Mouse (Mus musculus): ENCODE measurements around the gene Nsf. TPM values are rescaled to one million over a fixed set of nuclear protein-coding genes. Genes with fewer than 3 reads are reported as not detected.

Gene Nsf
- polyA plus RNA-seq, 1 experiment from 2014 or later = 30.6 TPM

DNA sequence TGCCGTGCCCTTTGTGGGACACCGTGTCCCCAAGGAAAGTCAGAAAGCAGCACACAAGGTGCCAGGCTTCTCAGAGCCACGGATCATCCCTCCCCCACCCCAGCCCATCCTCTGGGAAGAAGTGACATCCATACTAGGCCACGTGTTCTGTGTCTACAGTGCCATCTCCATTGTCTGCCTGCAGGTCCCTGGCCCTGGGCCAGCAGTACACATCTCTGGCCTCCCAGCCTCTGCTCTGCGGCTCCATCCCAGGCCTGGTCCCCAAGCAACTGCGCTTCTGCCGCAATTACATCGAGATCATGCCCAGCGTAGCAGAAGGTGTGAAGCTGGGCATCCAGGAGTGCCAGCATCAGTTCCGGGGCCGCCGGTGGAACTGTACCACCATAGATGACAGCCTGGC is 145.9 kb downstream of the Nsf start:
- no peak overlapping the region for H3K27ac ChIP-seq (replicated peaks)
- H3K4me2 ChIP-seq (replicated peaks; ENCODE audit: low read depth) = no peak overlapping the region
- H3K9me3 ChIP-seq (ENCODE audit: control insufficient read depth, low read length) = no peaks in the 10 kb centered on the region
- TF ChIP-seq EP300 (optimal IDR thresholded peaks at IDR 0.05) (no peak), CTCF (IDR thresholded peaks at IDR 0.05; ENCODE audit: low read depth) (no peak)
- 46% methylated on average over 12 of the region's 12 CpGs for WGBS
- H3K4me1 ChIP-seq (replicated peaks; ENCODE audit: control insufficient read depth, insufficient read depth) = no peaks in the 10 kb centered on the region
- ATAC-seq (ENCODE audit: low FRiP score, low TSS enrichment) (no peak), DNase-seq (ENCODE audit: low spot score) (no peak)
- peaks cover 3% of the 10 kb centered on the region; the same call in 1 of the 2 replicates for H3K27me3 ChIP-seq (ENCODE audit: control insufficient read depth, insufficient read depth, low read length)
- H3K9ac ChIP-seq (ENCODE audit: low read length) = no peak overlapping the region
- no peak overlapping the region for H3K4me3 ChIP-seq (ENCODE audit: low read depth, low read length)
- no peaks in the 10 kb centered on the region for H3K36me3 ChIP-seq (ENCODE audit: control insufficient read depth, insufficient read depth, low read length)

DNA sequence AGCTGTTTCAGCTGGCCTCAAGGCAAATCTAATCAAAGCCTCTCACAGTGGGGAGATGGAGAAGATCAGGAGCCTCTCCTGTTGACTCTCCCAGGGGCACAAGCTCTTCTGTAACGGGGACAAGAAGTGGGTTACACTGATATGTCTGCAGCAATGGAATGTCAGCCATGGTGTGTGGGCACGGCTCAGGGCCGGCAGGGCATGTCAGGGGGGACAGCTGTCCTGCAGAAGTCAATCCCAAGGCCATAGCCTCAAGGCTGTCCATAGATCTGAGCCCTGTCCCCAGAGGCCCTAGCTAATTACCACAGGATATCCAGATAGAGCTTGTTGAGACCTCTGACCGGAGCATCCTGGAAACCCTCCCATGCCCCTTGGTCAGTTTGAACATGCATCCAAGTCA is 149.1 kb downstream of the Nsf start:
- no peaks in the 10 kb centered on the region for H3K4me1 ChIP-seq (replicated peaks; ENCODE audit: control insufficient read depth, insufficient read depth)
- 69% methylated on average over 4 of the region's 4 CpGs for WGBS

GRCm38 (mm10) chr11:103804126-103804525 is 149.7 kb downstream of the Nsf start:
- no peak overlapping the region for H3K27ac ChIP-seq (replicated peaks)
- no peaks in the 10 kb centered on the region for H3K9me3 ChIP-seq (ENCODE audit: control insufficient read depth, low read length)
- no peak overlapping the region for H3K9ac ChIP-seq (ENCODE audit: low read length)
- H3K4me1 ChIP-seq (replicated peaks; ENCODE audit: control insufficient read depth, insufficient read depth) = no peaks in the 10 kb centered on the region
- TF ChIP-seq CTCF (IDR thresholded peaks at IDR 0.05; ENCODE audit: low read depth) = no peak
- no peak for TF ChIP-seq EP300 (optimal IDR thresholded peaks at IDR 0.05)
- 83% methylated on average over 11 of the region's 11 CpGs for WGBS
- H3K27me3 ChIP-seq (ENCODE audit: control insufficient read depth, insufficient read depth, low read length) = no peaks in the 10 kb centered on the region; the same call in 1 of the 2 replicates
- no peak for DNase-seq (ENCODE audit: low spot score)
- no peak for ATAC-seq (ENCODE audit: low FRiP score, low TSS enrichment)
- no peak overlapping the region for H3K4me2 ChIP-seq (replicated peaks; ENCODE audit: low read depth)
- H3K4me3 ChIP-seq (ENCODE audit: low read depth, low read length) = no peak overlapping the region
- H3K36me3 ChIP-seq (ENCODE audit: control insufficient read depth, insufficient read depth, low read length) = no peaks in the 10 kb centered on the region

More for the DNA sequence above, 149.1 kb downstream of the Nsf start:
- no peak overlapping the region for H3K9ac ChIP-seq (ENCODE audit: low read length)
- H3K27me3 ChIP-seq (ENCODE audit: control insufficient read depth, insufficient read depth, low read length) = no peaks in the 10 kb centered on the region; the same call in 1 of the 2 replicates
- H3K4me3 ChIP-seq (ENCODE audit: low read depth, low read length) = no peak overlapping the region
- DNase-seq (ENCODE audit: low spot score) = no peak
- TF ChIP-seq EP300 (optimal IDR thresholded peaks at IDR 0.05) (no peak), CTCF (IDR thresholded peaks at IDR 0.05; ENCODE audit: low read depth) (no peak)
- H3K36me3 ChIP-seq (ENCODE audit: control insufficient read depth, insufficient read depth, low read length) = no peaks in the 10 kb centered on the region
- H3K4me2 ChIP-seq (replicated peaks; ENCODE audit: low read depth) = no peak overlapping the region
- ATAC-seq (ENCODE audit: low FRiP score, low TSS enrichment) = no peak
- H3K27ac ChIP-seq (replicated peaks) = no peak overlapping the region
- H3K9me3 ChIP-seq (ENCODE audit: control insufficient read depth, low read length) = no peaks in the 10 kb centered on the region

DNA sequence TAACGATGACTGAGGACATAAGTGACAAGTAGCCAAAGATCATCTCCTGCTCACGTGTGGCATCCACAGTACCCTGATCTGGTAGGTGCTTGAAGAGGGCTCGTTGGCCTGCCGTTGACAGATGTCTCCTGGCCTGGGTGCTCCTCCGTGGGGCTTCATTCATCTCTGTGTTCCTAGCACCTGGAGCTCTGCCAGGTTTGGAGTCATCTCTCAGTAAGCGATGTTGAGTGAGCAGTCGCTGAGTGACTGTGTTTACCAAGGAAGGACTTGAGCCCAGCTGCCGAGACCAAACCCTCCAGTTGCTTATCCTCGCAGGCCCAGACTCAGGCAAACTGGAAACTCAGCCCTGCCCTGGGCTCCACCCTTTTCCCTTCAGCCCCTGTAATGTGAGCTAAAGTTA is 152.7 kb downstream of the Nsf start:
- TF ChIP-seq CTCF (IDR thresholded peaks at IDR 0.05; ENCODE audit: low read depth) = no peak
- no peak for TF ChIP-seq EP300 (optimal IDR thresholded peaks at IDR 0.05)
- no peak overlapping the region for H3K27ac ChIP-seq (replicated peaks)
- H3K4me1 ChIP-seq (replicated peaks; ENCODE audit: control insufficient read depth, insufficient read depth) = no peaks in the 10 kb centered on the region
- 25% methylated on average over 9 of the region's 9 CpGs for WGBS
- H3K9ac ChIP-seq (ENCODE audit: low read length) = no peak overlapping the region
- H3K4me2 ChIP-seq (replicated peaks; ENCODE audit: low read depth) = no peak overlapping the region
- DNase-seq (ENCODE audit: low spot score) = no peak
- no peak for ATAC-seq (ENCODE audit: low FRiP score, low TSS enrichment)
- no peaks in the 10 kb centered on the region for H3K36me3 ChIP-seq (ENCODE audit: control insufficient read depth, insufficient read depth, low read length)
- no peaks in the 10 kb centered on the region; the same call in 1 of the 2 replicates for H3K27me3 ChIP-seq (ENCODE audit: control insufficient read depth, insufficient read depth, low read length)
- no peak overlapping the region for H3K4me3 ChIP-seq (ENCODE audit: low read depth, low read length)
- H3K9me3 ChIP-seq (ENCODE audit: control insufficient read depth, low read length) = no peaks in the 10 kb centered on the region

DNA sequence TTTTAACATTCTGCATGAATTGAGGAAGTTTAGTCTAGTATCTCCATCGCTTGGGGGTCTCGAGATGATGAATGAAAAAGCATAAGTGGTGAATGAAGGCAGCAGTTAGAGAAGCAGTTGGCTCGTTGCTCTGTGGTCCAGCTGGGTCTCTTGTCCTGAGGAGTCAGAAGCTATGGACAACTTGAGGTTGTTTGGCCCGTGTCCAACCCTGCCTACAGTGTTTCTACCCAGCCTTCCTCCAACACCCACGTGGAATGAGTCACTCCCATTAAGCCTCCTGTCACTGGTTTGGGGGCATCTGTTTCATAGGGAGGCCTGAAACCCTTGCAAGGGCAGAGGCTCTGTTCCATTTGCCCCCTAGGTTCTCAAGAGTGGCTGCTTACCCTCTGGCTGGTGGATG is 163.9 kb downstream of the Nsf start:
- 49% methylated on average over 5 of the region's 5 CpGs for WGBS
- H3K27me3 ChIP-seq (ENCODE audit: control insufficient read depth, insufficient read depth, low read length) = no peaks in the 10 kb centered on the region; the same call in 1 of the 2 replicates
- no peaks in the 10 kb centered on the region for H3K36me3 ChIP-seq (ENCODE audit: control insufficient read depth, insufficient read depth, low read length)
- DNase-seq (ENCODE audit: low spot score) = no peak
- ATAC-seq (ENCODE audit: low FRiP score, low TSS enrichment) = no peak
- H3K9me3 ChIP-seq (ENCODE audit: control insufficient read depth, low read length) = no peaks in the 10 kb centered on the region
- no peak overlapping the region for H3K9ac ChIP-seq (ENCODE audit: low read length)
- TF ChIP-seq EP300 (optimal IDR thresholded peaks at IDR 0.05) (no peak), CTCF (IDR thresholded peaks at IDR 0.05; ENCODE audit: low read depth) (no peak)
- no peak overlapping the region for H3K27ac ChIP-seq (replicated peaks)
- no peak overlapping the region for H3K4me2 ChIP-seq (replicated peaks; ENCODE audit: low read depth)
- no peak overlapping the region for H3K4me3 ChIP-seq (ENCODE audit: low read depth, low read length)
- H3K4me1 ChIP-seq (replicated peaks; ENCODE audit: control insufficient read depth, insufficient read depth) = no peaks in the 10 kb centered on the region

- H3K36me3 ChIP-seq (ENCODE audit: control insufficient read depth, insufficient read depth, low read length) = no peaks in the 10 kb centered on the region
- H3K4me2 ChIP-seq (replicated peaks; ENCODE audit: low read depth) = no peak overlapping the region
- DNase-seq (ENCODE audit: low spot score) = no peak
- no peak overlapping the region for H3K9ac ChIP-seq (ENCODE audit: low read length)
- H3K4me1 ChIP-seq (replicated peaks; ENCODE audit: control insufficient read depth, insufficient read depth) = no peaks in the 10 kb centered on the region
- no peak overlapping the region for H3K27ac ChIP-seq (replicated peaks)
- no peak; the same call in 1 of the 2 replicates for ATAC-seq (ENCODE audit: low FRiP score, low TSS enrichment)
- no peak overlapping the region for H3K4me3 ChIP-seq (ENCODE audit: low read depth, low read length)
- WGBS = 27% methylated on average over 9 of the region's 9 CpGs
- H3K27me3 ChIP-seq (ENCODE audit: control insufficient read depth, insufficient read depth, low read length) = peaks cover 8% of the 10 kb centered on the region
- H3K9me3 ChIP-seq (ENCODE audit: control insufficient read depth, low read length) = no peaks in the 10 kb centered on the region
- TF ChIP-seq EP300 (optimal IDR thresholded peaks at IDR 0.05) = no peak
- TF ChIP-seq CTCF (IDR thresholded peaks at IDR 0.05; ENCODE audit: low read depth) = no peak
Measured at GRCm38 (mm10) chr11:103780152-103780551, 173.7 kb downstream of the Nsf start.
